Mouse (Mus musculus) embryonic facial prominence, embryonic 14.5 days (tissue): Measurements from ENCODE around the gene Fam189b. TPM values are rescaled to one million over a fixed set of nuclear protein-coding genes. Genes with fewer than 3 reads are reported as not detected.

Experiments
- ATAC-seq: fragments of 200-750 bp; cut with Nextera tagmentation; 2 replicates; pipeline ENCODE4 v1.8.0; 2017; ENCODE audit warnings: low read depth, moderate number of reproducible peaks, moderate TSS enrichment
- DNase-seq: peaks from one replicate; pipeline ENCODE4 v3.0.0-alpha.2; 2015; ENCODE audit warnings: low spot score
- H3K27ac ChIP-seq: fragments of 300-500 bp; sonication (generic); replicated peaks from 2 replicates; pipeline ENCODE4 v1.5.1; 2014; ENCODE audit warnings: low read depth, mild to moderate bottlenecking, low read length, moderate library complexity
- H3K27me3 ChIP-seq: fragments of 300-500 bp; sonication (generic); replicated peaks from 2 replicates; pipeline ENCODE4 v1.6.1; 2014; ENCODE audit warnings: low read length; ENCODE audit not compliant: control insufficient read depth, insufficient read depth
- H3K36me3 ChIP-seq: fragments of 300-500 bp; sonication (generic); 2 replicates; pipeline ENCODE4 v1.6.1; 2014; ENCODE audit warnings: low read length, mixed read lengths; ENCODE audit not compliant: control insufficient read depth, insufficient read depth
- H3K4me1 ChIP-seq: fragments of 300-500 bp; sonication (generic); 2 replicates; pipeline ENCODE4 v1.6.1; 2014; ENCODE audit warnings: antibody characterized with exemption, low read length; ENCODE audit not compliant: control insufficient read depth, insufficient read depth
- H3K4me2 ChIP-seq: fragments of 300-500 bp; sonication (generic); 2 replicates; pipeline ENCODE4 v1.6.1; 2014; ENCODE audit warnings: low read depth, mild to moderate bottlenecking, low read length, moderate library complexity, mixed read lengths
- H3K4me3 ChIP-seq: fragments of 300-500 bp; sonication (generic); 2 replicates; pipeline ENCODE4 v1.5.1; 2014; ENCODE audit warnings: low read depth, mild to moderate bottlenecking, low read length
- H3K9ac ChIP-seq: fragments of 300-500 bp; sonication (generic); 2 replicates; pipeline ENCODE4 v1.6.1; 2014; ENCODE audit warnings: low read depth, mild to moderate bottlenecking, low read length, moderate library complexity, mixed read lengths
- H3K9me3 ChIP-seq: fragments of 300-500 bp; sonication (generic); 2 replicates; pipeline ENCODE4 v1.6.1; 2016; ENCODE audit warnings: low read length; ENCODE audit not compliant: control insufficient read depth
- WGBS: fragments of 180-500 bp; shearing (Covaris S2); extraction: QIAGEN DNeasy Blood & Tissue Kit; methylation state at CpG from one replicate; pipeline ENCODE4 v1.1.7; 2014; 5-methylcytosine and 5-hydroxymethylcytosine counted together
- polyA plus RNA-seq: library from polyadenylated mRNA; unstranded; fragments of >200 nt; fragmentation: Nextera tagmentation; extraction: Ambion mirVana; gene quantifications from 2 replicates; pipeline ENCODE4 v1.2.1, GENCODE M21; 2014

Fam189b gene
- polyA plus RNA-seq: 27.9 and 33.9 TPM in 2 replicates

GRCm38 (mm10) chr3:89183058-89183958 lies at the start of gene Fam189b:
Gene Fam189b, plus strand, starts transcription at chr3:89183143.
- peak; percentile 95 for DNase-seq
- Histone ChIP-seq H3K4me1 (peaks cover 20% of the 10 kb centered on the region), H3K27ac (peak within 1 kb of the TSS; percentile 66), H3K4me3 (peak within 1 kb of the TSS; percentile 53), H3K9ac (peak within 1 kb of the TSS; percentile 69), H3K4me2 (peak within 1 kb of the TSS; percentile 73), H3K27me3 (no peaks in the 10 kb centered on the region), H3K9me3 (no peaks in the 10 kb centered on the region), H3K36me3 (peaks cover 54% of the 10 kb centered on the region)
- peak; percentile 97 for ATAC-seq
- WGBS: 3% methylated on average over 32 of the region's 39 CpGs

DNA sequence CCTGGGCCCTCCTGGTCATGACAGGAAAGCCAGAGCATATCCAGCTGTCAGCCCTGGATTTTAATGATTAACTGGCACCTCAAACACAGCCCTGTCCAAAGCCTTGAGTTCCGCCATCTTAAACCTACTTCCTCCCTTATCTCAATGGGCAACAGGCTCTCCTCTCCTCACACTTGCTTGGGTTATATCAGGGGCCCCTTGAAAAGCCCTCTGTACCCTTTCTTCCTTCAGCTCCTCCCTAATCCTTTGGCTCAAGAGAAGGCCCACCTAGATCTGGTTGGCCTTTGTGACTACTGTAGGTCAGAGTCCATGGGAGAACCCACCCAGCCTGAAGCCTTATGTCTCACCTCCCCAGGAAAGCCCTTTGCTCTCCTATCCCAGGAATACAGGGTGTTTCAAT lies 49.2 kb upstream of the Fam189b start:
- no peaks in the 10 kb centered on the region for H3K27me3 ChIP-seq
- no peak overlapping the region for H3K9ac ChIP-seq
- ATAC-seq (no peak), DNase-seq (no peak)
- H3K27ac ChIP-seq: no peak overlapping the region
- no peaks in the 10 kb centered on the region for H3K36me3 ChIP-seq
- no peak overlapping the region for H3K4me3 ChIP-seq
- no peak overlapping the region for H3K4me2 ChIP-seq
- H3K9me3 ChIP-seq: no peaks in the 10 kb centered on the region
- 85% methylated on average over 1 of the region's 1 CpGs for WGBS
- no peaks in the 10 kb centered on the region for H3K4me1 ChIP-seq

DNA sequence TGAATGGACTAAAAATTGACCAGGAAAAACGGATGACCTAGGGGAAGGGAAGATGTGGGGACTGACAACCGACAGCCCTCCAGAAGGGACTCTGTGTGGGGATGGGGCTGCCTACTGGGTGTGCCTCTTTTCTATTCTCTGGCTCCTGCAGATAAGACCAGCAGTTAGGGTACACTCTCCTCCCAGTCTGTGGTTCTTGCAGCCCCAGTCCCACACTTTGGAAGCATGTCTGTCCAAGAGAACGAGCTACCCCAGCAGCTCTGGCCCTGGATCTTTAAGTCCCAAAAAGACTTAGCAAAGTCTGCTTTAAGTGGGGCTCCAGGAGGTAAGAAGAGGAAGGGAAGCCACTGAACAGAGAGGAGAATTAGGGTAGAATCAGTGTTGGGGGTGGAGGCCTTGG lies 47.0 kb upstream of the Fam189b start, which contains the start of gene Pklr:
TSS of gene Pklr (plus strand) at position 185 of the 400 bp plus-strand sequence.
- Histone ChIP-seq H3K9me3 (no peaks in the 10 kb centered on the region), H3K4me1 (no peaks in the 10 kb centered on the region), H3K4me2 (no peak within 1 kb of the TSS), H3K27me3 (no peaks in the 10 kb centered on the region), H3K9ac (no peak within 1 kb of the TSS), H3K36me3 (no peaks in the 10 kb centered on the region), H3K27ac (no peak within 1 kb of the TSS), H3K4me3 (no peak within 1 kb of the TSS)
- ATAC-seq (no peak), DNase-seq (no peak)
- 66% methylated on average over 3 of the region's 3 CpGs for WGBS

GRCm38 (mm10) chr3:89136365-89136764 lies 46.6 kb upstream of the Fam189b start:
- ATAC-seq: peak; percentile 57; the same call in 1 of the 2 replicates

GRCm38 (mm10) chr3:89144821-89145220 lies 38.1 kb upstream of the Fam189b start:
- Histone ChIP-seq H3K4me2 (no peak overlapping the region), H3K27ac (no peak overlapping the region), H3K4me3 (no peak overlapping the region), H3K36me3 (no peaks in the 10 kb centered on the region), H3K9ac (no peak overlapping the region), H3K27me3 (peaks cover 22% of the 10 kb centered on the region; the same call in 1 of the 2 replicates), H3K4me1 (peaks cover 5% of the 10 kb centered on the region; the same call in 1 of the 2 replicates), H3K9me3 (no peaks in the 10 kb centered on the region)
- DNase-seq (no peak), ATAC-seq (no peak)
- WGBS: 86% methylated on average over 10 of the region's 10 CpGs

More at GRCm38 (mm10) chr3:89136365-89136764, 46.6 kb upstream of the Fam189b start:
- no peaks in the 10 kb centered on the region for H3K9me3 ChIP-seq
- no peak overlapping the region for H3K4me3 ChIP-seq
- no peak for DNase-seq
- no peaks in the 10 kb centered on the region for H3K36me3 ChIP-seq
- no peak overlapping the region for H3K9ac ChIP-seq
- WGBS: 34% methylated on average over 9 of the region's 9 CpGs
- H3K27ac ChIP-seq: no peak overlapping the region
- no peaks in the 10 kb centered on the region for H3K27me3 ChIP-seq
- no peak overlapping the region for H3K4me2 ChIP-seq
- no peaks in the 10 kb centered on the region for H3K4me1 ChIP-seq

GRCm38 (mm10) chr3:89145566-89145965 lies 37.4 kb upstream of the Fam189b start:
- H3K4me1 ChIP-seq: peaks cover 5% of the 10 kb centered on the region; the same call in 1 of the 2 replicates
- 19% methylated on average over 8 of the region's 8 CpGs for WGBS

DNA sequence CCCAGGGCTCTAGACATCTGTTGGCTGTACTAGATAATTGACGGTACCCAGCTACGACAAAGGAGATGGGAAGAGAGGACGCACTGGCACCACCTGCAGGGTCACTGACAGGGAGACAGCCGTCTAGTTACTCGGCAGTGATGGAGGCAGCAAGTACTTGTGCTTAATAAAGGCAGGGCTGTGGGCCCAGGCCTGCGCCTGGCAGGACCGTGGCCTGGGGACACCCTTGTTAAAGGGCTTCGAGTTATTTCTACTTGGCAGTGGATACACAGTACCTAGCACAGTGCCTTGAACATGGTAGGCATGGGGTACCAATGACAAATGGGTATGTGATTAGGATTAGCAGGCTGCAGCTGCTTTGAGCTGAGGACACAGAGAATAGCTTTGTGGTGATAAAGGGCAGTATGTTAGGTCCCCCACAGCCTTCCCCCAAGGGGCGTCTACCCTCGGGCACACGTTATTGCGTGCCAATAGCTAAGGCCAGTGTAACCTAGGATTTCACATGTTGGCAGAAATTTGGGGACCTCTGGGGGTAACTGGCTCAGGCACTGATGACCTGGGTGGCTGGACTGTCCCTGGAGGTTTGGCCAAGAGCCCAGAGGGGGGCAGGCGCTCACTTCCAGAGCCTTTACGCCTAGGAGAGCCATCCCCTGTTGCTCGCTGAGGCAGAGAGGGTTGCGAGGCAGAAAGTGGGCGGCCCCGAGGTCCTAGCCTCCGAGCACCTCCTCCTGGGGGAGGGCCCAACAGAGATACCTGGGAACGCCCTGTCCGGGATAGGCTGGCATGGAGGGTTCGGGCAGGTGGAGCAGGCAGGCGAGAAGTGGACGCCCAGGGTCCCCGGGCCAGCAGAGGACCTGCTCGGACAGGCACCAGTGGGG lies 35.6 kb upstream of the Fam189b start:
- Histone ChIP-seq H3K27ac (no peak overlapping the region), H3K4me1 (peaks cover 5% of the 10 kb centered on the region; the same call in 1 of the 2 replicates), H3K27me3 (peaks cover 31% of the 10 kb centered on the region; the same call in 1 of the 2 replicates), H3K4me3 (peak overlapping the region; percentile 31), H3K4me2 (peak overlapping the region; percentile 57), H3K36me3 (no peaks in the 10 kb centered on the region), H3K9me3 (no peaks in the 10 kb centered on the region), H3K9ac (peak overlapping the region; percentile 51; the same call in 1 of the 2 replicates)
- ATAC-seq: peak; percentile 85
- WGBS: 24% methylated on average over 23 of the region's 26 CpGs
- no peak for DNase-seq

More at GRCm38 (mm10) chr3:89145566-89145965, 37.4 kb upstream of the Fam189b start:
- peaks cover 28% of the 10 kb centered on the region; the same call in 1 of the 2 replicates for H3K27me3 ChIP-seq
- no peaks in the 10 kb centered on the region for H3K9me3 ChIP-seq
- no peaks in the 10 kb centered on the region for H3K36me3 ChIP-seq
- H3K27ac ChIP-seq: no peak overlapping the region
- H3K9ac ChIP-seq: no peak overlapping the region
- ATAC-seq: peak; percentile 32; the same call in 1 of the 2 replicates
- no peak overlapping the region for H3K4me2 ChIP-seq
- DNase-seq: no peak
- no peak overlapping the region for H3K4me3 ChIP-seq

- Histone ChIP-seq H3K36me3 (no peaks in the 10 kb centered on the region), H3K4me1 (peaks cover 5% of the 10 kb centered on the region; the same call in 1 of the 2 replicates), H3K27me3 (peaks cover 31% of the 10 kb centered on the region; the same call in 1 of the 2 replicates), H3K4me2 (peak overlapping the region; percentile 57), H3K27ac (no peak overlapping the region), H3K9ac (peak overlapping the region; percentile 51; the same call in 1 of the 2 replicates), H3K4me3 (peak overlapping the region; percentile 31), H3K9me3 (no peaks in the 10 kb centered on the region)
- ATAC-seq (peak; percentile 34), DNase-seq (no peak)
- WGBS: 6% methylated on average over 10 of the region's 15 CpGs
Measured at GRCm38 (mm10) chr3:89147979-89148311, 35.0 kb upstream of the Fam189b start.
